Mouse (Mus musculus) limb, embryonic 13.5 days (tissue): Measurements from ENCODE around the gene Lama2. TPM values are rescaled to one million over a fixed set of nuclear protein-coding genes. Genes with fewer than 3 reads are reported as not detected.

ENCODE experiments used
- ATAC-seq: fragments of 200-750 bp; cut with Nextera tagmentation; 2 replicates; pipeline ENCODE4 v1.8.0; 2017; ENCODE audit warnings: low read depth, moderate number of reproducible peaks, moderate TSS enrichment; ENCODE audit not compliant: low FRiP score
- H3K27ac ChIP-seq: fragments of 300-500 bp; sonication (generic); 2 replicates; pipeline ENCODE4 v1.5.1; 2015; ENCODE audit warnings: inconsistent platforms, mild to moderate bottlenecking, moderate library complexity
- H3K27me3 ChIP-seq: fragments of 300-500 bp; sonication (generic); 2 replicates; pipeline ENCODE4 v1.6.1; 2015; ENCODE audit warnings: mild to moderate bottlenecking, inconsistent platforms
- H3K36me3 ChIP-seq: fragments of 300-500 bp; sonication (generic); 2 replicates; pipeline ENCODE4 v1.6.1; 2015; ENCODE audit warnings: inconsistent platforms, mild to moderate bottlenecking, moderate library complexity
- H3K4me1 ChIP-seq: fragments of 300-500 bp; sonication (generic); 2 replicates; pipeline ENCODE4 v1.6.1; 2015; ENCODE audit warnings: inconsistent platforms
- H3K4me2 ChIP-seq: fragments of 300-500 bp; sonication (generic); replicated peaks from 2 replicates; pipeline ENCODE4 v1.6.1; 2015; ENCODE audit warnings: inconsistent platforms, mild to moderate bottlenecking, moderate library complexity
- H3K4me3 ChIP-seq: fragments of 300-500 bp; sonication (generic); 2 replicates; pipeline ENCODE4 v1.5.1; 2015; ENCODE audit warnings: moderate library complexity, mild to moderate bottlenecking, inconsistent platforms
- H3K9ac ChIP-seq: fragments of 300-500 bp; sonication (generic); 2 replicates; pipeline ENCODE4 v1.6.1; 2015; ENCODE audit warnings: mild to moderate bottlenecking, inconsistent platforms
- H3K9me3 ChIP-seq: fragments of 300-500 bp; sonication (generic); 2 replicates; pipeline ENCODE4 v1.6.1; 2016; ENCODE audit warnings: inconsistent platforms
- WGBS: fragments of 180-500 bp; shearing (Covaris S2); methylation state at CpG from one replicate; pipeline ENCODE4 v1.1.7; 2015; 5-methylcytosine and 5-hydroxymethylcytosine counted together
- polyA plus RNA-seq: library from polyadenylated mRNA; unstranded; fragments of >200 nt; fragmentation: Nextera tagmentation; extraction: Ambion mirVana; gene quantifications from 2 replicates; pipeline ENCODE4 v1.2.1, GENCODE M21; 2015

The Lama2 gene
- polyA plus RNA-seq, 1 experiment from 2014 or later, result 12.8 TPM

GRCm38 (mm10) chr10:27054488-27054887, 565.1 kb downstream of the Lama2 start:
- no peak overlapping the region for H3K9ac ChIP-seq
- no peaks in the 10 kb centered on the region for H3K4me1 ChIP-seq
- no peak overlapping the region for H3K4me3 ChIP-seq
- ATAC-seq, result no peak
- 68% methylated on average over 4 of the region's 4 CpGs for WGBS
- H3K36me3 ChIP-seq, result no peaks in the 10 kb centered on the region
- H3K4me2 ChIP-seq, result no peak overlapping the region
- H3K9me3 ChIP-seq, result no peaks in the 10 kb centered on the region
- H3K27me3 ChIP-seq, result no peaks in the 10 kb centered on the region
- H3K27ac ChIP-seq, result no peak overlapping the region

DNA sequence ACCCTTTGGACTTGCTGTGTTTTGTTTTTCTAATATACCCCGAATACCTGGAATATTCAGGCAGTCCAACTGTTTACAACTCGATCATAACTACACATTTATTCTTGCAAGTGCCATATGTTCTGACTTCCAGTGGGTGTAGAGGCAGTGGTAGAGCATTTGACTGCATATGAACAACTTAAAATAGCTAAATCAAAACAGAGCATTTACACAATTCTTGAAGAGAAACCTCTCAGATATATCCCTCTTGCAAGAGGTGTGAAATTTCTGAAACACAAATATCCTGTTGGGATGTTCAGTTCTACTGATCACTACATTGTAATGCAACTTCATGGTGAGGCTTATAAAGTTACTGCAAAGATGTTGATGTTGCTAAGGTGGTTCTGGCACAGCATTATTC, 572.4 kb downstream of the Lama2 start:
- no peaks in the 10 kb centered on the region for H3K36me3 ChIP-seq
- no peak overlapping the region for H3K9ac ChIP-seq
- H3K9me3 ChIP-seq, result no peaks in the 10 kb centered on the region
- no peak overlapping the region for H3K4me2 ChIP-seq
- H3K27ac ChIP-seq, result no peak overlapping the region
- ATAC-seq, result no peak
- H3K27me3 ChIP-seq, result no peaks in the 10 kb centered on the region
- WGBS, result 84% methylated on average over 2 of the region's 2 CpGs
- H3K4me3 ChIP-seq, result no peak overlapping the region
- H3K4me1 ChIP-seq, result no peaks in the 10 kb centered on the region

GRCm38 (mm10) chr10:27041812-27042211, 577.7 kb downstream of the Lama2 start:
- H3K4me3 ChIP-seq, result no peak overlapping the region
- 50% methylated on average over 1 of the region's 1 CpGs for WGBS
- H3K9me3 ChIP-seq, result no peaks in the 10 kb centered on the region
- no peak overlapping the region for H3K4me2 ChIP-seq
- H3K4me1 ChIP-seq, result no peaks in the 10 kb centered on the region
- H3K9ac ChIP-seq, result no peak overlapping the region
- no peaks in the 10 kb centered on the region for H3K27me3 ChIP-seq
- no peaks in the 10 kb centered on the region for H3K36me3 ChIP-seq
- ATAC-seq, result no peak
- H3K27ac ChIP-seq, result no peak overlapping the region

DNA sequence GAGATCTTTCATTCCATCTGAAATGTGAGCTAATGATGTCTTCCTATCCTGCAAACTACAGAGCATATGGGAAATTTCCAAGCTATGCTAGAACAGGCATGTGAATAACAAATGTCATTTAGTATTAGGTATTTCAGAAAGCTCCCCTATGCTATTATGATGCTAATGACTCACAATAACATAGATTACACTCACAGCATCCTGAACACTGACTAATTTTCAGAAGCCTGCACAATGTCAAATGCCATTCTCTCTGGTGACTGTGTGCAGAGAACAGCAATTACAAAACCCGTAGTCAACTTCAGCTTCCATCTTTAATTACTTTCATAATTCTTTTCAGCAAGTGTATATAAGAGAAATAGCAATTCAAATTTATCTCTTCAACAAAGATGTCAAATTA, 596.9 kb downstream of the Lama2 start:
- ATAC-seq, result no peak
- Histone ChIP-seq H3K27ac (no peak overlapping the region), H3K36me3 (no peaks in the 10 kb centered on the region), H3K9me3 (no peaks in the 10 kb centered on the region), H3K27me3 (no peaks in the 10 kb centered on the region), H3K9ac (no peak overlapping the region), H3K4me2 (no peak overlapping the region), H3K4me1 (no peaks in the 10 kb centered on the region), H3K4me3 (no peak overlapping the region)
- WGBS, result 60% methylated on average over 1 of the region's 1 CpGs

- ATAC-seq, result no peak
- H3K27me3 ChIP-seq, result no peaks in the 10 kb centered on the region
- no peak overlapping the region for H3K4me3 ChIP-seq
- no peaks in the 10 kb centered on the region for H3K9me3 ChIP-seq
- H3K27ac ChIP-seq, result no peak overlapping the region
- no peaks in the 10 kb centered on the region for H3K4me1 ChIP-seq
- no peak overlapping the region for H3K4me2 ChIP-seq
- H3K9ac ChIP-seq, result no peak overlapping the region
- no peaks in the 10 kb centered on the region for H3K36me3 ChIP-seq
These were observed 606.7 kb downstream of the Lama2 start for GRCm38 (mm10) chr10:27012804-27013365.

DNA sequence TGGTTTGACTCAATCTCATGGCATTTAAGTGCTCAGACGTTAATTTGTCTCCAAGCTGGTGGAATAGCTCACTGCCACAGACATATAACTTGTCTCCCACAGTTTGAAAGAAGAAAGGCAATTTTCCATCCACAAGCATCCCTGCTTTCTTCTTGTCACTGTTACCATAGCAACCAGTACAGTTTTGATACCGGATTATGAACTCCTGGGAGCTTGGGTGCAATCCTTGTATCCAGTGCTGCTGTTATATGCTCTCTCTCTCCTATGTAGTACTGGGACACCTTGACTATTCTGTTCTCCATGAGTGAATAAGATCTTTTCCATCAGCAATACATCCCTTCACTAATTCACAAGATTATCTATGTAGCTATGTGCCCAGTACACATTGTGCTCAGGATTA, 612.2 kb downstream of the Lama2 start:
- Histone ChIP-seq H3K27me3 (no peaks in the 10 kb centered on the region), H3K4me3 (no peak overlapping the region), H3K9me3 (no peaks in the 10 kb centered on the region), H3K4me2 (no peak overlapping the region), H3K4me1 (0 out of 2 replicates have a peak, but pooled peaks cover 4% of the 10 kb centered on the region), H3K27ac (no peak overlapping the region), H3K9ac (no peak overlapping the region), H3K36me3 (no peaks in the 10 kb centered on the region)
- WGBS, result 86% methylated on average over 2 of the region's 2 CpGs
- no peak for ATAC-seq

DNA sequence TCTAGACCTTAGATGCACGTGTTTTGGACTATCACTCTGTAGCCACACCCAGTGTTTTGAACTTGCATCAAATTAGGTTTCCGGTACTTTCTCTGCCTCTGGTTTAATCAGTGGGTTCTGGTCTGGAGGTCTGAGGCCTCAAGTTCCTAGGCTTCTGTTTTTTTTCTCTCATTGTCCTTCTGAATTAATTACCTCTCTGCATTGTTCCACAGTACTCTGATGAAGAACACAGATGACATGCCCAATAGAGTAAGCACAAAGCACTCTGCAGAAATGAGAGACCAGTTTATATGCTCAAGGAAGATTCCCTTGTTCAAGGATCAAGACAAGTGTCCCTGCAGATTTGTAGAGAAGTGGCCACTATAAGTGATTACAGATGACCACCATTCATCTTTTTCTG, 613.8 kb downstream of the Lama2 start:
- WGBS, result 51% methylated on average over 2 of the region's 2 CpGs
- Histone ChIP-seq H3K27ac (no peak overlapping the region), H3K9ac (no peak overlapping the region), H3K4me3 (no peak overlapping the region), H3K4me1 (0 out of 2 replicates have a peak, but pooled peaks cover 4% of the 10 kb centered on the region), H3K4me2 (no peak overlapping the region), H3K36me3 (no peaks in the 10 kb centered on the region), H3K27me3 (no peaks in the 10 kb centered on the region), H3K9me3 (no peaks in the 10 kb centered on the region)
- ATAC-seq, result no peak

GRCm38 (mm10) chr10:27001554-27002178, 617.9 kb downstream of the Lama2 start:
- H3K9me3 ChIP-seq, result no peaks in the 10 kb centered on the region
- H3K4me2 ChIP-seq, result no peak overlapping the region
- no peaks in the 10 kb centered on the region for H3K36me3 ChIP-seq
- H3K27ac ChIP-seq, result no peak overlapping the region
- no peak for ATAC-seq
- H3K4me1 ChIP-seq, result 0 out of 2 replicates have a peak, but pooled peaks cover 4% of the 10 kb centered on the region
- H3K27me3 ChIP-seq, result no peaks in the 10 kb centered on the region
- H3K9ac ChIP-seq, result no peak overlapping the region
- WGBS, result 69% methylated on average over 2 of the region's 2 CpGs
- no peak overlapping the region for H3K4me3 ChIP-seq

DNA sequence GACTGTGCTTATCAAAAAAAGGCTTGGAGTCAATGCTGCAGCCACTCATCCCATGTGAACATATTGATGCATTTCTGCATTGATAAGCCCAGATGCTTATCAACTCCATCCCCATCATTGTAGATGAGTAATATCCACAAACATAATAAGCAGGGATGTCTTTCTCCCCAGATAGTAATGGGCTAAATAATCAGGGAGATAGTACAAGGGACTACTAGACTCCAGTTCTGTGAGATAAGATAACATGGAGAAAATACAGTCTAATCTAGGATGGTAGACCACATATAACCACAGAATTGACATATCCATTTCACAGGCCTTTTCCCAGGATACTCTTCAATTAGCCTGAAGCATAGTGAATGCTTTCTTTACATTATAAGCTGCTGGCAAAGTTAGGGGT, 622.9 kb downstream of the Lama2 start:
- H3K27me3 ChIP-seq, result no peaks in the 10 kb centered on the region
- H3K4me1 ChIP-seq, result peaks cover 14% of the 10 kb centered on the region
- no peak overlapping the region for H3K4me2 ChIP-seq
- no peak overlapping the region for H3K9ac ChIP-seq
- H3K4me3 ChIP-seq, result no peak overlapping the region
- no peaks in the 10 kb centered on the region for H3K36me3 ChIP-seq
- no peak overlapping the region for H3K27ac ChIP-seq
- H3K9me3 ChIP-seq, result no peaks in the 10 kb centered on the region
- no peak for ATAC-seq

DNA sequence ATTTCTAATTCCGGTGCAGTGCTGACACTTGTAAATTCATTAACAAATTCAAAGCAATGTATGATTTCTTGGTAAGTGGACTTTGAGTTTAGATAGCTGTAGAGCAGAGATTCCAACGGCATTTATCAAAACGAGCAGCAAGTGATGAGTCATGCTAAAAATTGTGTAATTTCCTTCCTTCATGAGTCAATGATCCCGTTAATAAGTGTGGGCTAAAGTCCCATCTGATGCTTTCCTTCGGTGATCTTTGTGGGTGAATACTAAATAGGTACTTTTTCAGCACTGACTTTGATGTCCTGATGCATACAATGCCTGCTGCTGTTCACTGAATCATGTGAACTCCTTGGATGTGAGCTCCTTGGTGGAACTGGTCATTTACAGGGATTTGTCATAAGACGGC, 623.6 kb downstream of the Lama2 start:
- Histone ChIP-seq H3K4me3 (no peak overlapping the region), H3K4me1 (peaks cover 14% of the 10 kb centered on the region), H3K9ac (no peak overlapping the region), H3K36me3 (no peaks in the 10 kb centered on the region), H3K27ac (no peak overlapping the region), H3K27me3 (no peaks in the 10 kb centered on the region), H3K9me3 (no peaks in the 10 kb centered on the region), H3K4me2 (no peak overlapping the region)
- WGBS, result 79% methylated on average over 6 of the region's 6 CpGs
- ATAC-seq, result no peak

DNA sequence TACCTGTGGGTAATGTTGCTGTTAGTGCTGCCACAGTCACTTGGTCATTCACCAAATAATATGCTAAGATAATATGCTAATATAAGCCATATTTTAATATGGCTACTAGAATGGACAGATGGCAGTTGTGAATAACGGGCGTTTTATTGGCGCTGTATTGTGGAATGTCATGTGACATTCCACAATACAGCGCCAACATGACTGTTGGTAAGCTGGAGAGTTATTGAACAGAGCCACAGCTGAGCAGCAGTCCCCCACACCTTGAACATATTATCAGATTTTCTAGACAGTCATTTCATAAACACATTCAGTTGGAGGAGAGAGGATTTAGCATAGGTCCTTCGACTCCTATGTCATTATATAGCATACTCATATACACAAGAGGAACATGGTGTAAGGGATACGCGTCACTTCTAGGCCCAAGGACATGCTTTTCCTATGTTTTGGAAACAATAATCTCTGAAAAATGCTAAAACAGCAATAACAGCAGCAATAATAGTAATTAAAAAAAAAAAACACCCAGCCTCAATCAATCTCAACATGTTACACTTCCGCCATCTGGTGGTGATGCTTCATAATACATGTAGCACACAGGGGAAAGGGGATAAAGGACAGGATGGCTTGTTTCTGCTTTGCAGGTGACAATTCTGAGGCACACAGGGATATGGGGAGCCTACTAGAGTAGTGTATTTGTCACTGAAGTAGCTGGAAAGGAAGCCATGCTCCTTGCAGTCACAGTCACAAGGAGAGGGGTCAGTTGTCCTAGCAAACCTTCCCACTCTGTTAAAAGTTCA, 624.2 kb downstream of the Lama2 start:
- no peak overlapping the region for H3K4me3 ChIP-seq
- ATAC-seq, result no peak; the same call in 1 of the 2 replicates
- H3K27ac ChIP-seq, result no peak overlapping the region
- H3K9me3 ChIP-seq, result no peaks in the 10 kb centered on the region
- H3K27me3 ChIP-seq, result no peaks in the 10 kb centered on the region
- H3K9ac ChIP-seq, result no peak overlapping the region
- WGBS, result 61% methylated on average over 8 of the region's 8 CpGs
- no peaks in the 10 kb centered on the region for H3K36me3 ChIP-seq
- no peak overlapping the region for H3K4me2 ChIP-seq
- peaks cover 14% of the 10 kb centered on the region for H3K4me1 ChIP-seq

DNA sequence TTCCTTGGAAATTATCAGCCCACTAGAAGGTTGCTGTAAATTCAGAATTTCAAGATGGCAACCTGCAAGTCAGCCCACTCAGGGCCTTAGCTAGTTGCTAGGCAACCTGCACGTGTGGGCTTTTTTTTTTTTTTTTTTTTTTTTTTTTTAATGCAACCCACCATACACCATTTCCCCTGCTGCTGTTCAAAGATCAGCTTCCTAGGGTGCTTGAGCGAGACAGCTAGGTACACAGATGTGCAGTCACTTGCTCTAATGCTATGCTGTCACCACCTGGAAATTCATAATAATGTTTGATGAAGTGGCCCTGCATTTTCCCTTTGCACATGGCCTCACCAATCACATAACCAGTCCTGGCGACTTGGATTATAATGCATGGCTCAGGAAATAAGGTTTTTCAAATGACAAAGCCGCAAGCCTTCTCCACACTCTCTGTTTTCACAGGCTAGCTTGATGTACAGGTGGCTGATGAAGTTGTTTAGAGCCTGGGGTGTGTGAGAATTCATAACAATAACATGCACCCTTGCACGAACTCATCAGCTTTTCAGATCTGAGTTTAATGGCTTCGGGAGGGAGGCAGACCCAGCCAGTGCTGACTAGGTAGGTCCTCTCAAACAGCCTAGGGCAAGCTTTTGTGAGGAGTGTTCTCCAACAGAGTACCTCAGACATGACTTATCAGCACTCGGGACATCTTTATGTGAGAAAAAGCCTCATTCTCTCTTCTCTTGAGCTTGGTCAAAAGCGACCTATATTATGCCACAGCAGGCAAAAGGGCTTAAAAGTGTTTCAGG, 625.4 kb downstream of the Lama2 start:
- Histone ChIP-seq H3K4me3 (no peak overlapping the region), H3K4me1 (peaks cover 14% of the 10 kb centered on the region), H3K9me3 (no peaks in the 10 kb centered on the region), H3K36me3 (no peaks in the 10 kb centered on the region), H3K4me2 (no peak overlapping the region), H3K27ac (peak overlapping the region; percentile 33; the same call in 1 of the 2 replicates), H3K27me3 (no peaks in the 10 kb centered on the region), H3K9ac (no peak overlapping the region)
- ATAC-seq, result peak; percentile 42; the same call in 1 of the 2 replicates
- 33% methylated on average over 8 of the region's 8 CpGs for WGBS
